17 mouse cellular contexts compared by ENCODE assay signal in genomic region chr17:15085006-15085405, GRCm38 (mm10). TPM values are rescaled to one million over a fixed set of nuclear protein-coding genes. Genes with fewer than 3 reads are reported as not detected.
DNase-seq lines count a peak whose midpoint lies in the region; ATAC-seq and TF ChIP-seq lines count a peak whose summit lies in the region.
"Had no signal": no experiment of that assay in that cellular context is flagged by ENCODE, and none has a peak within 500 bp of the region (broad histone marks: within the 10 kb centered on the region; RNA-seq: fewer than 3 reads in every experiment).

No protein-coding gene starts in this region.

- TF ChIP-seq EP300 in liver, embryonic 14.5 days (IDR thresholded peaks at IDR 0.05; ENCODE audit: low read depth) = 0 out of 2 replicates have a peak, but pooled peaks have one; percentile 35

- TF ChIP-seq CTCF in liver, embryonic 14.5 days (IDR thresholded peaks at IDR 0.05; ENCODE audit: low read depth) = no peak

- H3K27me3 ChIP-seq in heart, embryonic 12.5 days (replicated peaks) = peaks cover 15% of the 10 kb centered on the region
- no peaks in the 10 kb centered on the region for H3K27me3 ChIP-seq in intestine, embryonic 15.5 days (replicated peaks)
- H3K27me3 ChIP-seq in liver, embryonic 14.5 days (ENCODE audit: control insufficient read depth, insufficient read depth, low read length) = no peaks in the 10 kb centered on the region
- H3K27me3 ChIP-seq: limb, embryonic 12.5 days; neural tube, embryonic 12.5 days had no signal

- H3K9me3 ChIP-seq in heart, embryonic 12.5 days (replicated peaks) = no peaks in the 10 kb centered on the region
- H3K9me3 ChIP-seq in intestine, embryonic 15.5 days = no peaks in the 10 kb centered on the region
- H3K9me3 ChIP-seq in liver, embryonic 14.5 days (ENCODE audit: control insufficient read depth, low read length) = no peaks in the 10 kb centered on the region
- H3K9me3 ChIP-seq: hindbrain, embryonic 10.5 days; limb, embryonic 12.5 days; neural tube, embryonic 12.5 days had no signal

- H3K27ac ChIP-seq in heart, embryonic 12.5 days (ENCODE audit: poor library complexity, severe bottlenecking) = peak overlapping the region; percentile 40
- no peak overlapping the region for H3K27ac ChIP-seq in intestine, embryonic 15.5 days
- H3K27ac ChIP-seq in liver, embryonic 14.5 days = peak overlapping the region; percentile 63
- H3K27ac ChIP-seq: hindbrain, embryonic 10.5 days; limb, embryonic 12.5 days; neural tube, embryonic 12.5 days had no signal

- ATAC-seq in heart, embryonic 12.5 days (ENCODE audit: insufficient number of reproducible peaks, low FRiP score) = peak; percentile 82
- peak; percentile 58 for ATAC-seq in intestine, embryonic 15.5 days
- peak; percentile 53; the same call in 1 of the 2 replicates for ATAC-seq in liver, embryonic 14.5 days (ENCODE audit: insufficient read depth)

- H3K4me3 ChIP-seq in heart, embryonic 12.5 days = no peak overlapping the region
- no peak overlapping the region for H3K4me3 ChIP-seq in intestine, embryonic 15.5 days (replicated peaks)
- no peak overlapping the region for H3K4me3 ChIP-seq in liver, embryonic 14.5 days (ENCODE audit: insufficient read depth in 1 of 2, low read depth in 2 of 2, low read length in 2 of 2)
- H3K4me3 ChIP-seq: hindbrain, embryonic 10.5 days; limb, embryonic 12.5 days; neural tube, embryonic 12.5 days had no signal

- no peak for DNase-seq in heart, postnatal 4 days
- DNase-seq in MEL-GATA-1-ER (ENCODE audit: extremely low read depth, low read depth) = peak; percentile 16
- peak; percentile 26 to 38 (median 31) for DNase-seq in liver, embryonic 14.5 days (ENCODE audit: low read depth in 3 of 3, low spot score in 3 of 3)
- DNase-seq in adrenal gland, postnatal 4 days (ENCODE audit: low spot score in 2 of 2) = no peak
- no peak for DNase-seq in gastrocnemius, postnatal 36 days
- DNase-seq: adrenal gland, postnatal 14 days; cerebellum, adult 18-20 months; kidney, adult 9 months; kidney, postnatal 4 days; lung, embryonic 14.5 days; lung, postnatal 36 days; thymus, postnatal 36 days had no signal

- no peak overlapping the region for H3K9ac ChIP-seq in heart, embryonic 12.5 days
- no peak overlapping the region for H3K9ac ChIP-seq in intestine, embryonic 15.5 days
- no peak overlapping the region for H3K9ac ChIP-seq in liver, embryonic 14.5 days (replicated peaks)
- H3K9ac ChIP-seq: limb, embryonic 12.5 days; lung, embryonic 14.5 days; neural tube, embryonic 12.5 days had no signal

- no peaks in the 10 kb centered on the region for H3K36me3 ChIP-seq in heart, embryonic 12.5 days
- H3K36me3 ChIP-seq in intestine, embryonic 15.5 days = no peaks in the 10 kb centered on the region
- no peaks in the 10 kb centered on the region for H3K36me3 ChIP-seq in liver, embryonic 14.5 days (replicated peaks; ENCODE audit: control insufficient read depth, insufficient read depth, low read depth)
- H3K36me3 ChIP-seq: hindbrain, embryonic 10.5 days; limb, embryonic 12.5 days; neural tube, embryonic 12.5 days had no signal

- peak overlapping the region; percentile 41; the same call in 1 of the 2 replicates for H3K4me2 ChIP-seq in heart, embryonic 12.5 days
- H3K4me2 ChIP-seq in intestine, embryonic 15.5 days (replicated peaks) = no peak overlapping the region
- peak overlapping the region; percentile 50 for H3K4me2 ChIP-seq in liver, embryonic 14.5 days (ENCODE audit: low read depth)
- H3K4me2 ChIP-seq: limb, embryonic 12.5 days; lung, embryonic 14.5 days; neural tube, embryonic 12.5 days had no signal

- intact Hi-C loops in gastrocnemius, postnatal 36 days (cut with DNase I) = no loop called here

- WGBS in heart, embryonic 12.5 days = 45% methylated on average over 2 of the region's 2 CpGs
- WGBS in intestine, embryonic 15.5 days = 51% methylated on average over 2 of the region's 2 CpGs
- 55% methylated on average over 2 of the region's 2 CpGs for WGBS in liver, embryonic 14.5 days (ENCODE audit: insufficient replicate concordance)

- peaks cover 20% of the 10 kb centered on the region for H3K4me1 ChIP-seq in heart, embryonic 12.5 days (replicated peaks)
- H3K4me1 ChIP-seq in intestine, embryonic 15.5 days (replicated peaks) = peaks cover 21% of the 10 kb centered on the region
- peaks cover 24 to 36% of the 10 kb centered on the region in 2 experiments for H3K4me1 ChIP-seq in liver, embryonic 14.5 days (replicated peaks; ENCODE audit: control insufficient read depth in 2 of 2, insufficient read depth in 2 of 2, low read length in 1 of 2)

RNA-seq across cellular contexts. Expression of gene Gm3448, which starts 43.7 kb away (rescaled TPM):
- 2.4 TPM in 2 replicates for polyA plus RNA-seq in heart, embryonic 12.5 days (2016; fragmentation: Nextera tagmentation; extraction: Ambion mirVana)
- total RNA-seq in heart, postnatal 4 days (2021) = 1 to 10 TPM; 2.5 to 2.6 TPM
- polyA plus RNA-seq in intestine, embryonic 15.5 days (2015; fragmentation: Nextera tagmentation; extraction: Ambion mirVana) = 4.3 TPM in 2 replicates
- 1.4 and 1.7 TPM in 2 replicates for polyA plus RNA-seq in liver, embryonic 14.5 days (2012; rRNA removed)
- 3.6 and 4.0 TPM in 2 replicates for polyA plus RNA-seq in liver, embryonic 14.5 days (2014; fragmentation: Nextera tagmentation; extraction: Ambion mirVana)
- 1 to 10 TPM; 8.4 to 8.8 TPM for total RNA-seq in adrenal gland, postnatal 4 days (2021)
- under 1 TPM; 0.79 to 0.89 TPM for total RNA-seq in gastrocnemius, postnatal 36 days (2021)

RNA-seq across cellular contexts. Expression of gene Tcte3, which starts 43.7 kb away (rescaled TPM):
- 0.61 TPM in 1 of 2 replicates, not detected in the other for polyA plus RNA-seq in heart, embryonic 12.5 days (2016; fragmentation: Nextera tagmentation; extraction: Ambion mirVana)
- under 1 TPM in 1 of 2 experiments, not detected in 1; 0.60 TPM for total RNA-seq in heart, postnatal 4 days (2021)
- 0.93 TPM in 1 of 2 replicates, not detected in the other for polyA plus RNA-seq in intestine, embryonic 15.5 days (2015; fragmentation: Nextera tagmentation; extraction: Ambion mirVana)
- 0.94 and 1.3 TPM in 2 replicates for polyA plus RNA-seq in liver, embryonic 14.5 days (2012; rRNA removed)
- 2.1 and 2.9 TPM in 2 replicates for polyA plus RNA-seq in liver, embryonic 14.5 days (2014; fragmentation: Nextera tagmentation; extraction: Ambion mirVana)
- total RNA-seq in adrenal gland, postnatal 4 days (2021) = 1 to 10 TPM; 5.3 to 6.7 TPM
- not detected for total RNA-seq in gastrocnemius, postnatal 36 days (2021)
- polyA plus RNA-seq: lung, embryonic 14.5 days; neural tube, embryonic 12.5 days had no signal

RNA-seq across cellular contexts. Expression of gene Ermard, which starts 44.0 kb away (rescaled TPM):
- polyA plus RNA-seq in heart, embryonic 12.5 days (2016; fragmentation: Nextera tagmentation; extraction: Ambion mirVana) = 61.2 and 62.7 TPM in 2 replicates
- total RNA-seq in heart, postnatal 4 days (2021) = 10 to 100 TPM; 34.8 to 46.8 TPM
- 54.6 and 65.7 TPM in 2 replicates for polyA plus RNA-seq in intestine, embryonic 15.5 days (2015; fragmentation: Nextera tagmentation; extraction: Ambion mirVana)
- polyA plus RNA-seq in liver, embryonic 14.5 days (2012; rRNA removed) = 14.6 and 21.3 TPM in 2 replicates
- 16.3 and 16.9 TPM in 2 replicates for polyA plus RNA-seq in liver, embryonic 14.5 days (2014; fragmentation: Nextera tagmentation; extraction: Ambion mirVana)
- 10 to 100 TPM; 91.8 to 93.3 TPM for total RNA-seq in adrenal gland, postnatal 4 days (2021)
- 10 to 100 TPM; 13.7 to 17.7 TPM for total RNA-seq in gastrocnemius, postnatal 36 days (2021)

Comparison
In these comparisons a context has a peak if more than half of its experiments do, and no peak if none do; other contexts are left out.
1. DNase-seq: peak in MEL-GATA-1-ER (single experiment) and liver, embryonic 14.5 days (3 of 3); none in heart, postnatal 4 days (single experiment), adrenal gland, postnatal 4 days (0 of 2) and gastrocnemius, postnatal 36 days (0 of 2).
2. Peak in every context shown above with its lines, with median percentiles within 50 percentile points of each other: ATAC-seq.